Mouse (Mus musculus) hindbrain, embryonic 15.5 days (tissue): Measurements from ENCODE around the gene Ost4. TPM values are rescaled to one million over a fixed set of nuclear protein-coding genes. Genes with fewer than 3 reads are reported as not detected.

Experiments
- ATAC-seq: fragments of 200-750 bp; cut with Nextera tagmentation; 2 replicates; pipeline ENCODE4 v1.8.0; 2017; ENCODE audit warnings: low read depth, moderate number of reproducible peaks, moderate TSS enrichment; ENCODE audit not compliant: low FRiP score
- H3K27ac ChIP-seq: fragments of 300-500 bp; sonication (generic); replicated peaks from 2 replicates; pipeline ENCODE4 v1.5.1; 2015; ENCODE audit warnings: mild to moderate bottlenecking, inconsistent platforms
- H3K27me3 ChIP-seq: fragments of 300-500 bp; sonication (generic); 2 replicates; pipeline ENCODE4 v1.6.1; 2015; ENCODE audit warnings: control low read depth, inconsistent platforms
- H3K36me3 ChIP-seq: fragments of 300-500 bp; sonication (generic); 2 replicates; pipeline ENCODE4 v1.6.1; 2015; ENCODE audit warnings: control low read depth, inconsistent platforms
- H3K4me1 ChIP-seq: fragments of 300-500 bp; sonication (generic); replicated peaks from 2 replicates; pipeline ENCODE4 v1.6.1; 2015; ENCODE audit warnings: control low read depth, inconsistent platforms
- H3K4me2 ChIP-seq: fragments of 300-500 bp; sonication (generic); 2 replicates; pipeline ENCODE4 v1.6.1; 2015; ENCODE audit warnings: moderate library complexity, mild to moderate bottlenecking, inconsistent platforms
- H3K4me3 ChIP-seq: fragments of 300-500 bp; sonication (generic); 2 replicates; pipeline ENCODE4 v1.5.1; 2015; ENCODE audit warnings: mild to moderate bottlenecking, inconsistent platforms
- H3K9ac ChIP-seq: fragments of 300-500 bp; sonication (generic); 2 replicates; pipeline ENCODE4 v1.6.1; 2015; ENCODE audit warnings: inconsistent platforms
- H3K9me3 ChIP-seq: fragments of 300-500 bp; sonication (generic); 2 replicates; pipeline ENCODE4 v1.6.1; 2016; ENCODE audit warnings: control low read depth, inconsistent platforms
- WGBS: fragments of 180-500 bp; shearing (Covaris S2); methylation state at CpG from one replicate; pipeline ENCODE4 v1.1.7; 2015; 5-methylcytosine and 5-hydroxymethylcytosine counted together
- polyA plus RNA-seq: library from polyadenylated mRNA; unstranded; fragments of >200 nt; fragmentation: Nextera tagmentation; extraction: Ambion mirVana; gene quantifications from 2 replicates; pipeline ENCODE4 v1.2.1, GENCODE M21; 2015

The Ost4 gene
- polyA plus RNA-seq, 1 experiment from 2014 or later, result 242 TPM

DNA sequence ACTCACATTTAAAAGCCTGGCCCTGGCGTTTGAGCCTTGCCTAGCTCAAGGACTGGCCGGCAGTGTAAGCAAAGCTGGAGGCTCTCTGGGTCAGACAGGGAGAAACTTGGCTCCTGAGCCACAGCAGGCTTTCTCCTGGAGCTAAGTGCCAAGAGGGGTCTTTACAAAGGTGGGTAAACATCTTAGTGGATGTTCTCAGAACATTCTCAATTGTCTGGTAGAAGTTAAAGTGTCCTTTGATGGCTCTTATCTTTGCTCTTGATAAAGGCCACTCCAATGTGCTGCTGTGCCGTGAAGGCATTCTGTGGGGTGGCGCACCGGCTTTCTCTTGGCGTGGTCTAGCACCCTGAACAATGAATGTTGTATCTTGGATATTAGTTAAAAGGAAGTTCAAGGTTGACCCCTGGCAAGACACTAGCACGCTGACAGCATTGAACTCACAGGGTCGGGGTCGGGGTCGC, 15.0 kb upstream of the Ost4 start:
- WGBS, result 71% methylated on average over 10 of the region's 10 CpGs

DNA sequence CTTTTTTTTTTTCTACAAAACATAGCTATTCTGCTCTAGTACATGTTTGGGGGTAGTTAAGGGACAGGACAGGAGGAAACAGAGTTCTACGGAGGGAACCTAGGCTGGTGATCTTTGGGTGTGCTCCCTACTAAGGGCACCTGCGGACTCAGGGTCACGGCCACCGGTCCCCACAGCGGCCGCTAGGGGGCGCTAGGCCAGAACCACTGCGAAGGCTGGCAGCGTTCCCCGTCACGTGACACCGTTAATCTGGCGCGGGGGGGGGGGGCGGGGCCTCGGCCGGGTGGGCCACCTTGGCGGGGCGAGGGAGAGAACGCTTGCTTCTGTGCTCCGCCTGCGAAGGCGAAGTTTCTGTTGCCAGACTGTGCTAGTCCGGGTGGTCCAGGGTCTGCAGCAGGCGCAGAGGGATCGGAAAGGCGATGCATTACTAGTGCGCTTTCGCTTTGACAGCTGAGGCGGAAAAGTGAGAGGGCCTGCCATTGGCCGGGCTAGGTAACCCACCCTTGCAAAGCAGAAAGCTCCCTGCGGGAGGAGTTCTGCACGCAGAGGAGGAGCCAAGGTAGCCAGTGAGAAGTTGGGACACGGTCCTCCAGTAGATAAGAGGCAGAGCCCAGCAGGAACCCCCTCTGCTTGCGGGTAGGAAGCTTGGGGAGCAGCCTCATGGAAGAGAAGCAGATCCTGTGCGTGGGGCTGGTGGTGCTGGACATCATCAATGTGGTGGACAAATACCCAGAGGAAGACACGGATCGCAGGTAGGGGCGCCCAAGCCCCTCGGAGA, 13.9 kb upstream of the Ost4 start, which contains the start of gene Khk:
Gene Khk, plus strand, starts transcription at position 176 of the 778 bp plus-strand sequence.
- Histone ChIP-seq H3K4me1 (peaks cover 23% of the 10 kb centered on the region), H3K27me3 (no peaks in the 10 kb centered on the region), H3K4me3 (peak within 1 kb of the TSS; percentile 50), H3K9ac (peak within 1 kb of the TSS; percentile 42), H3K4me2 (peak within 1 kb of the TSS; percentile 82), H3K36me3 (no peaks in the 10 kb centered on the region), H3K27ac (peak within 1 kb of the TSS; percentile 78), H3K9me3 (no peaks in the 10 kb centered on the region)
- ATAC-seq, result peak; percentile 81
- under 1% methylated on average over 39 of the region's 40 CpGs for WGBS

More for the DNA sequence above, 15.0 kb upstream of the Ost4 start:
- Histone ChIP-seq H3K27me3 (no peaks in the 10 kb centered on the region), H3K9ac (no peak overlapping the region), H3K27ac (no peak overlapping the region), H3K4me2 (peak overlapping the region; percentile 82; the same call in 1 of the 2 replicates), H3K4me1 (peaks cover 23% of the 10 kb centered on the region), H3K4me3 (0 out of 2 replicates have a peak overlapping the region, but pooled peaks have one; percentile 50), H3K36me3 (no peaks in the 10 kb centered on the region), H3K9me3 (no peaks in the 10 kb centered on the region)
- ATAC-seq, result no peak

DNA sequence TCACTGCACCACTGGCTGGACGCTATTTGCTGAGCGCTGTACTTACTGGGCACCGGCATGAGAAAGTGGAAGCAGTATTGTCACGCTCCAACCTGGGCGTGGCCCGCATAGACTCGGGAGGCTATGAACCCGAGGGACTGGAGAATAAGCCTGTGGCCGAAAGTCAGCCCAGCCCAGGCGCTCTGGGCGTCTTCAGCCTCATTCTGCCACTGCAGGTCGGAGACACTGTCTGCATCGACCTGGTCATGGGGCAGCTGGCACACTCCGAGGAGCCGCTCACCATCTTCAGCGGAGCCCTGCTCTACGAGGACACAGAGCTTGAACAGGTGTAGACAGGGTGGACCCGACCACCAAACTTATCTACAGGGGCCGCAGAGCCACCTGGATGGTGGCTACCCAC, 13.0 kb upstream of the Ost4 start:
- Histone ChIP-seq H3K4me2 (peak overlapping the region; percentile 82), H3K4me1 (peaks cover 30% of the 10 kb centered on the region)
- peak; percentile 4; the same call in 1 of the 2 replicates for ATAC-seq

DNA sequence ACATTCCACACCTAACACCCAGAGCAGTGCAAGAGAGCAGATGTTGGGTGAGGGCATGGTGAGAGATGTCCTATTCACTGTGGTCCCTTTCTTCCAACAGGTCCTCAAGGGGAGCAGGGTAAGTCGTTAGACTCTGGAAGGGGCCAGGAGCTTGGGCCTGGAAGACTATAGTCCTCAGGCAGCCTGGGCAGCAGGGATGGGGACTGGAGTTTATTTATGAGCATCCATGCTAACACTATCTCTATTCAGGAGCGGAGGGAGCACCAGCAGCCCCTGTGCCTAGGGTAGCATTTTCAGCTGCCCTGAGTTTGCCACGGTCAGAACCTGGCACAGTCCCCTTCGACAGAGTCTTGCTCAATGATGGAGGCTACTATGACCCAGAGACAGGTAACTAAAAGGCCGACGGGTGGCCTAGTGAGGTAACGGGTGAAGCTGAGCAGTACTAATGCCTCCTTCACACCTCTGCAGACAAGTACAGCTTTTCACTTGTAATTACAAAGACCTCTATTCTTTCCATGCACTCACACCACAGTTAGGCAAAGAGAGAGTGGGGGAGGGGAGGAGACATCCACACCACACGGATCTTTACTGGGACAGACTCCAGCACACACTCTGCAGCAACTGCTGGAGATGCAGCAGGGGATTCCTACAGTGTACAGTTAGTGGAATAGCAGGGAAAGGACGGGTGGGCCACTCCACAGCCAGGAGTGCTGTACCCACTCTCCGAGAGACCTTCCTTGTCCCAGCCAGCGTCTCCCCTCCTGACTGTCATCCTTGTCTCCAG, 12.4 kb upstream of the Ost4 start:
- H3K36me3 ChIP-seq, result no peaks in the 10 kb centered on the region
- peaks cover 34% of the 10 kb centered on the region for H3K4me1 ChIP-seq
- no peak overlapping the region for H3K4me3 ChIP-seq
- H3K27me3 ChIP-seq, result no peaks in the 10 kb centered on the region
- peak overlapping the region; percentile 82; the same call in 1 of the 2 replicates for H3K4me2 ChIP-seq
- H3K27ac ChIP-seq, result no peak overlapping the region
- ATAC-seq, result no peak; the same call in 1 of the 2 replicates
- H3K9ac ChIP-seq, result no peak overlapping the region
- H3K9me3 ChIP-seq, result no peaks in the 10 kb centered on the region
- WGBS, result 62% methylated on average over 11 of the region's 11 CpGs

More for the DNA sequence above, 13.0 kb upstream of the Ost4 start:
- no peaks in the 10 kb centered on the region for H3K36me3 ChIP-seq
- no peak overlapping the region for H3K4me3 ChIP-seq
- H3K9me3 ChIP-seq, result no peaks in the 10 kb centered on the region
- no peak overlapping the region for H3K9ac ChIP-seq
- H3K27me3 ChIP-seq, result no peaks in the 10 kb centered on the region
- H3K27ac ChIP-seq, result no peak overlapping the region
- WGBS, result 66% methylated on average over 19 of the region's 19 CpGs

DNA sequence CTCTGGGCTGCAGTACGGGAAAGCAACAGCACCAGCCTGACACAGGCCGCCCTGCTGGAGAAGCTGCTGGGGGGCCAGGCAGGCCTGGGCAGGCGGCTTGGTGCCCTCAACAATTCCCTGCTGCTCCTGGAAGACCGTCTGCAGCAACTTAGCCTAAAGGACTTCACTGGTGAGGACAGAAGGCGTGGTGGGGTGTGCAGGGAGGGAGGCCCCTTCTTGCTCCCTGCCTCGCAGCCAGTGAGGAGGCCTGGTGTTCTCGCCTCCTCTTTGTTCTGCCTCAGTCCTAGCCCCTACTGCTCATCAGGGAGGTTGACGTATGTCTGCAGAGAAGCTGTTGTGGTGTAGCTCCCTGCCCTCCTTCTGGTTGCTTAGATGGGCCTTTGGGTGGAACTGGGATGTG, 11.1 kb upstream of the Ost4 start:
- Histone ChIP-seq H3K27me3 (no peaks in the 10 kb centered on the region), H3K4me1 (peaks cover 34% of the 10 kb centered on the region), H3K9ac (no peak overlapping the region), H3K36me3 (no peaks in the 10 kb centered on the region), H3K4me3 (no peak overlapping the region), H3K27ac (no peak overlapping the region), H3K4me2 (no peak overlapping the region), H3K9me3 (no peaks in the 10 kb centered on the region)
- 84% methylated on average over 8 of the region's 8 CpGs for WGBS
- ATAC-seq, result no peak

DNA sequence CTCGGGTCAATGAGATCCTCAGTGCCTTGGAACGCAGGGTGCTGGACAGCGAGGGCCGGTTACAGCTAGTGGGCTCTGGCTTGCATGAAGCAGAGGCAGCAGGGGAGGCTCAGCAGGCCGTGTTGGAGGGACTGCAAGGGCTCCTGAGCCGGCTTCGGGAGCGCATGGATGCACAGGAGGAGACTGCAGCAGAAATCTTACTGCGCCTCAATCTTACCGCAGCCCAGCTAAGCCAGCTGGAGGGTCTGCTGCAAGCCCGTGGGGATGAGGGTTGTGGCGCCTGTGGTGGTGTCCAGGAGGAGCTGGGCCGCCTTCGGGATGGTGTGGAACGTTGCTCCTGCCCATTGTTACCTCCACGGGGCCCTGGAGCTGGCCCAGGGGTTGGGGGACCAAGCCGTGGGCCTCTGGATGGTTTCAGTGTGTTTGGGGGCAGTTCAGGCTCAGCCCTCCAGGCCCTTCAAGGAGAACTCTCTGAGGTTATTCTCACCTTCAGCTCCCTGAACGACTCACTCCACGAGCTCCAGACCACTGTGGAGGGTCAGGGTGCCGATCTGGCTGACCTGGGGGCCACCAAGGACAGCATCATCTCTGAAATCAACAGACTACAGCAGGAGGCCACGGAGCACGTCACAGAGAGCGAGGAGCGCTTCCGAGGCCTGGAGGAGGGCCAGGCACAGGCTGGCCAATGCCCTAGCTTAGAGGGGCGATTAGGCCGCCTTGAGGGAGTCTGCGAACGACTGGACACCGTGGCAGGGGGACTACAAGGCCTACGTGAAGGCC, 10.5 kb upstream of the Ost4 start:
- 85% methylated on average over 31 of the region's 31 CpGs for WGBS

DNA sequence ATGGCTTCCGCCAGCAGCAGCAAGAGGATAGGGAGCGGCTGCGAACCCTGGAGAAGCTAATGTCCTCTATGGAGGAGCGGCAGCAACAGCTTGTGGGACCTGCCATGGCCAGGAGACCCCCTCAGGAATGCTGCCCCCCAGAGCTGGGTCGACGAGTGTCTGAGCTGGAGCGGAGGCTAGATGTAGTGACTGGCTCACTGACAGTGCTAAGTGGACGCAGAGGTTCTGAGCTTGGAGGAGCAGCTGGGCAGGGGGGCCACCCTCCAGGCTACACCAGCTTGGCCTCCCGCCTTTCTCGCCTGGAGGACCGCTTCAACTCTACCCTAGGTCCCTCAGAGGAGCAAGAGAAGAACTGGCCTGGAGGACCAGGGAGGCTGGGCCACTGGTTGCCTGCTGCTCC, 9.8 kb upstream of the Ost4 start:
- Histone ChIP-seq H3K36me3 (no peaks in the 10 kb centered on the region), H3K4me1 (peaks cover 39% of the 10 kb centered on the region), H3K4me2 (no peak overlapping the region), H3K9ac (no peak overlapping the region), H3K27ac (no peak overlapping the region), H3K4me3 (no peak overlapping the region), H3K27me3 (no peaks in the 10 kb centered on the region), H3K9me3 (no peaks in the 10 kb centered on the region)
- WGBS, result 91% methylated on average over 11 of the region's 11 CpGs
- ATAC-seq, result no peak

More for the DNA sequence above, 10.5 kb upstream of the Ost4 start:
- Histone ChIP-seq H3K9ac (no peak overlapping the region), H3K4me3 (no peak overlapping the region), H3K4me2 (no peak overlapping the region), H3K36me3 (no peaks in the 10 kb centered on the region), H3K27ac (no peak overlapping the region), H3K27me3 (no peaks in the 10 kb centered on the region), H3K9me3 (no peaks in the 10 kb centered on the region), H3K4me1 (peaks cover 37% of the 10 kb centered on the region)
- no peak for ATAC-seq

DNA sequence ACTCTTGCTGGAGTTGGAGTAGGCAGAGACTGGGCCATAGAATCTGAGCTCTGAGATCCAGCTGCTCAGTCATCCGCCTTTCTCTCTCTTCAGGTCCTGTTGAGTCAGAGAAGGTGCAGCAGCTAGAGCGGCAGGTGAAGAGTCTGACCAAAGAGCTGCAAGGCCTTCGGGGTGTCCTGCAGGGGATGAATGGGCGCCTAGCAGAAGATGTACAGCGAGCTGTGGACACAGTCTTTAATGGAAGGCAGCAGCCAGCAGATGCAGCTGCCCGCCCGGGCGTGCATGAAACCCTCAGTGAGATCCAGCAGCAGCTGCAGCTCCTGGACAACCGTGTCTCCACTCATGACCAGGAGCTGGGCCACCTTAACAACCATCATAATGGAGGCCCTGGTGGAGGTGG, 9.3 kb upstream of the Ost4 start:
- no peak overlapping the region for H3K27ac ChIP-seq
- H3K4me3 ChIP-seq, result no peak overlapping the region
- no peak overlapping the region for H3K9ac ChIP-seq
- 92% methylated on average over 9 of the region's 9 CpGs for WGBS
- H3K4me2 ChIP-seq, result no peak overlapping the region
- no peaks in the 10 kb centered on the region for H3K27me3 ChIP-seq
- H3K36me3 ChIP-seq, result no peaks in the 10 kb centered on the region
- no peak for ATAC-seq
- peaks cover 38% of the 10 kb centered on the region for H3K4me1 ChIP-seq
- no peaks in the 10 kb centered on the region for H3K9me3 ChIP-seq

DNA sequence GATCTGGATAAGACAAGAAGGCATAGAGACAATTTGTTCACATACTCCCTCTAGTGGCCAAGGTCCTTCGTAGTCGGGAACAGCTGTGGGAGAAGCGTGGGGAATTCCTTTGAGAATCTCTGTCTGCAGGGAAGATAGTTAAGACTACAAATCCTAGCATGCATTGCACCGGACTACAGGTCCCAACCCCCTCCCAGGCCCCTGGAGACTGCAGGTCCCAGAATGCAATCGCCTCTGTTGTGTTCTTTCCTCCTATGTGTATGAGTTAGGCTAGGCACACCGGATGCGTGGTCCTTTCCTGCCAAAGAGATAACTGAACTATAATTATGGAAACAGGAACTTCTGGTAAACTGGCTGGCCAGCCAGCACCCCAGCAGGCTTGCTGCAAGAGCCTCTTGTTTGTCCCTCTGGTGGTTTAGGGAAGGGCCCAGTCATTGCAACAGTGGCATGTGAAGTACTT, 8.4 kb upstream of the Ost4 start:
- WGBS, result 3% methylated on average over 7 of the region's 7 CpGs
- no peak overlapping the region for H3K4me3 ChIP-seq
- H3K9me3 ChIP-seq, result no peaks in the 10 kb centered on the region
- H3K27me3 ChIP-seq, result no peaks in the 10 kb centered on the region
- peaks cover 32% of the 10 kb centered on the region for H3K4me1 ChIP-seq
- peak overlapping the region; percentile 38 for H3K4me2 ChIP-seq
- peak; percentile 83 for ATAC-seq
- no peaks in the 10 kb centered on the region for H3K36me3 ChIP-seq
- no peak overlapping the region for H3K9ac ChIP-seq
- peak overlapping the region; percentile 57 for H3K27ac ChIP-seq

DNA sequence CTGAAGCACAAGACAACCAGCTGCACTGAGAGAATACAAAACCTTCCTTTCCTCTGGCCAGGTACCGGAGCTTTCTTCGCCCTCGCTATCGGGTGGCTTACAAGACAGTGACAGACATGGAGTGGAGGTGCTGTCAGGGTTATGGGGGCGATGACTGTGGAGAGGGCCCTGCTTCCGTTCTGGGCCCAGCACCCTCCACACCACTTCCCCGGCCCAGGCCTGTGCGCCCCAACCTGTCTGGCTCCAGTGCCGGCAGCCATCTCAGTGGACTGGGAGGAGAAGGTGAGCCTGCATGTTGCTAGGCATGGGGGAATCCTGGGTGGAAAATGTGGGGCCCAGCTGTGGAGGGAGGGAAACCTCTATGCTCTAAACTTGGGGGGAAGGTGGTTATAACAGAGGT, 7.9 kb upstream of the Ost4 start:
- no peaks in the 10 kb centered on the region for H3K9me3 ChIP-seq
- no peaks in the 10 kb centered on the region for H3K27me3 ChIP-seq
- WGBS, result 72% methylated on average over 9 of the region's 9 CpGs
- H3K27ac ChIP-seq, result 0 out of 2 replicates have a peak overlapping the region, but pooled peaks have one; percentile 23
- H3K36me3 ChIP-seq, result no peaks in the 10 kb centered on the region
- H3K4me2 ChIP-seq, result peak overlapping the region; percentile 38
- peaks cover 27% of the 10 kb centered on the region for H3K4me1 ChIP-seq
- ATAC-seq, result peak; percentile 21; the same call in 1 of the 2 replicates
- H3K4me3 ChIP-seq, result no peak overlapping the region
- no peak overlapping the region for H3K9ac ChIP-seq

DNA sequence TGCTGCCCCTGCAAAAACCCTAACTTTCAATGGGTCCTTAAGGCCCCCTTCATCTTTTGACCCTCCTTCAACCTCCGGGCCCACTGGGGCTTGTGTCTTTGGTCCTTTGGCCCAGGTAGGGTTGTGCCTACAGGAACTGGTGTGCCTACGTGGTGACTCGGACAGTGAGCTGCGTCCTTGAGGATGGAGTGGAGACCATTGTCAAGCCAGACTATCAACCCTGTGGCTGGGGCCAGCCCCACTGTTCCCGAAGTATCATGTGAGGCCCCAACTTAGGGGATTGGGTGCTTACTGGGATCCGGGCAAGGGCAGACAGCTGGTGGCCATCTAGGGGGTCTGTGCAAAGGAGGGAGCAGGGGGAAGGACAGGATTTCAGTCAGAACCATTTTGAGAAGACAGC, 7.3 kb upstream of the Ost4 start:
- no peak for ATAC-seq
- H3K27ac ChIP-seq, result no peak overlapping the region
- peak overlapping the region; percentile 38 for H3K4me2 ChIP-seq
- 82% methylated on average over 6 of the region's 6 CpGs for WGBS
- no peaks in the 10 kb centered on the region for H3K36me3 ChIP-seq
- H3K27me3 ChIP-seq, result no peaks in the 10 kb centered on the region
- no peak overlapping the region for H3K9ac ChIP-seq
- no peaks in the 10 kb centered on the region for H3K9me3 ChIP-seq
- peaks cover 24% of the 10 kb centered on the region for H3K4me1 ChIP-seq
- H3K4me3 ChIP-seq, result no peak overlapping the region
